Mouse (Mus musculus) brain, adult 2 months (tissue): ENCODE data around the gene Treh.

ENCODE experiments used
- DNase-seq: peaks from one replicate; pipeline ENCODE4 v3.0.0; 2011; ENCODE audit warnings: low read depth, low spot score

Treh gene

DNA sequence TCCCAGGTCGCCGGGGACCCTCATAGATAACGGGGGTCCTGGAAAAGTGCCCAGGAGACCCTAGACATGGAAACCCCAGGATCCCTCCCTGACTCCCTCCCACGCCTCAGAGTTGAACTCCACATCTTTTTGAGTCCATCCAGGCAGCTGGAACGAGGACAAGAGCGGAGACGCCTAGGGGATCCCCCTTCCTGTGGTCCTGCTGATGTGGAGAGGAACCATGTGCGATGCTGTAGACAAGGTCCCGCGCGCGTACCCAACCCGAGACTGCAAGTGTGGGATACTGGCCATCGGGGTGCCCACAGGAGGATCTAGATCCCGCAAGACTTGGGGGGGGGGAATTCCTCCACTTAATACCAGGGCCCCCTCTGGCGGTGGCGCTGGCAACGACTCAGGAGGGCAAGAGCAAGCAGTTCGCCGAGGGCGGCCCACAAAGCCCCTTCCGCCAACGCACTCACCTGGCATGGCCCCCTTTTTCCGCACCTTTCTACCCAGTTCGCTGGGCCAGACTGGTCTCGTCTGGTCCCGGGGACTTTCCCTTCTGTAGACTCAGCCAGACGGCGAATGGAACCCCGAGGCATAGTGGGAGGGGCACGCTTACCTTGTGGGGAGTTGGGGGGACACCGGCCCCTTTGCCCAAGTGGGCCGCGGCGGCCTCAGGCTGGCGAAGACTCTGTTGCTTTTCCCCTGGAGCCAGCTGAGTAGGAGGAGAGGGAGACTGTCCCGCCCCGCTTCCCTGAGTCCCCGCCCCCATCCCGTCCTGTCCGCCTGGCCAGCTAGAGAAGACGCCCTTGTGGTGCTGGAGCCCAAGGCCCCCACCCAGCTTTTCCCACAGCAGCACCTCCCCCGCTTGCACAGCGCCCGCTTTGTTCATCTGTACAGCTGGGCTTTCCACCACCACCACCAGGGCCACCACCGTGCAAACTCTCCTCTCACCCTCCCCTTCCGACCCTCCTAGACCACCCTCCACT is 61.8 kb downstream of the Treh start, which contains the start of gene Phldb1:
TSS of gene Phldb1 (minus strand) at position 675 of the 971 bp plus-strand sequence.
- peak; percentile 93 for DNase-seq

DNA sequence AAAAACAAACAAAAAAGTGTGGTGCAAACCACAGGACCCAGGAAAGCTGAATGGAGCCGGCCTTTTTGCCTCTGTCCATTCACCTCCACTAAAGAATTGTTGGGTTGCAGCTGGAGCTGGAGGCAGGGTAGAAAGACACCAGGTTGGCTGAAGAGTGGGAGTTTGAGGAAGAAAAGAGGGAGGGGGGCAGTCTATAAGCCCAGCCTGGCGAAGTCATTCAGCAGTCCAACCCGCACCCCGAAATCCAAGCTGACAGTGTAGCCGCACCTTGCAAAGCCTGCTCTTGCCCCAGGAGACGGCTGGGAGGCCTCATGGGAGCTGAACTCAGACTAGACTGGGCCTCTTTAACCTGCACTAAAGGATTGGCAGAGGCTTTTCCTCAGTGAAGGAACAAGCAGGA is 62.9 kb downstream of the Treh start:
- no peak for DNase-seq
